Mouse (Mus musculus): ENCODE measurements around the gene Ficd.

DNA sequence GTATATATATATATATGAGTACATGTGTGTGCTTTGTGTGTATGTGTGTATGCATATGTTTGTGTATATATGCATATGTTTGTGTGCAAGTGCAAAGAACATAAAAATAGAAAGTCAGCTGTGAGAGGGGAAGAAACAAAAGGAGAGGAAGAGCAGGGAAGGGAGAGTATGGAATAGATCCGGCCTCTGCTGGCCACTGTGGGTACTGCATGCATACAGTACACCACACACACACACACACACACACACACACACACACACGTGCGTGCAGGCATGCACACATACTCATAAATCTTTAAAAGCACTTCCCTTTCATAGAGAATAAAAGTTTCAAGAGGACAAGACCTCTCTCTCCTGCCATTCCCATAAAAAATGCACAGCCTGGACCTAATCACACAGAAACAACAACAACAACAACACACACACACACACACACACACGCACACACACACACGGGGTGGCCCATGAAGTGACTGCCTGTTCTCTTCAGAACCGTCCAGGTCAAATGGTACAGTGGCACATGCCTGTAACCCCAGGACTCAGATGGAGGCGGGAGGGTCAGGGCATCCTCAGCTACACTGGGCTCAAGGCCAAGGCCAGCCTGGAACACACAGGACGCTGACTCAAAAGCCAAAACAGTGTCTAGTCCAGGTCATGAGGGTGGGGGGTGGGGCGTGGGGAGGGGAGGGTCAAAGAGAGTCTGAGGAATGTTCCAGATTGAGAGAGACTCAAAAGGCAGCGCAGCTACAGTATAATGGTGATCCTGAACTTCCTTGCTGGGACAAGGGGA is 13.2 kb upstream of the Ficd start:
- TF ChIP-seq CTCF (IDR thresholded peaks at IDR 0.05; ENCODE audit: low read depth) = peak; percentile 43
- no peak for TF ChIP-seq EP300 (optimal IDR thresholded peaks at IDR 0.05)
